Mouse (Mus musculus) right cerebral cortex, postnatal 14 days (tissue): ENCODE results near the gene Sypl2.

Source experiments
- DNase-seq: peaks from one replicate; pipeline ENCODE4 v3.0.0; 2022

The Sypl2 gene

GRCm38 (mm10) chr3:108204470-108204869, 22.0 kb downstream of the Sypl2 start:
- no peak for DNase-seq

- peak; percentile 82 for DNase-seq
These were observed 22.7 kb downstream of the Sypl2 start for GRCm38 (mm10) chr3:108203621-108204325.

GRCm38 (mm10) chr3:108203212-108203611, 23.2 kb downstream of the Sypl2 start:
- DNase-seq = no peak

GRCm38 (mm10) chr3:108202506-108202905, 23.9 kb downstream of the Sypl2 start:
- no peak for DNase-seq

- peak; percentile 86 for DNase-seq
These were observed 25.8 kb downstream of the Sypl2 start, which contains the start of gene Cyb561d1 for GRCm38 (mm10) chr3:108200329-108201323. Cyb561d1 (minus strand) TSS chr3:108201212.

GRCm38 (mm10) chr3:108199231-108199630, 27.2 kb downstream of the Sypl2 start:
- DNase-seq = no peak

GRCm38 (mm10) chr3:108197066-108197497, 29.4 kb downstream of the Sypl2 start:
- DNase-seq = peak; percentile 80

- DNase-seq = no peak
These were observed 30.4 kb downstream of the Sypl2 start for GRCm38 (mm10) chr3:108195941-108196590.

- DNase-seq = no peak
These were observed 31.2 kb downstream of the Sypl2 start for GRCm38 (mm10) chr3:108195287-108195686.

GRCm38 (mm10) chr3:108193686-108194085, 32.8 kb downstream of the Sypl2 start:
- DNase-seq = no peak

GRCm38 (mm10) chr3:108189897-108190296, 36.6 kb downstream of the Sypl2 start:
- DNase-seq = no peak

GRCm38 (mm10) chr3:108188716-108189490, 37.5 kb downstream of the Sypl2 start:
- no peak for DNase-seq

- DNase-seq = no peak
These were observed 39.2 kb downstream of the Sypl2 start for GRCm38 (mm10) chr3:108187111-108187795.

GRCm38 (mm10) chr3:108186098-108187047, 40.1 kb downstream of the Sypl2 start, which contains the start of gene Amigo1:
Amigo1 (plus strand) TSS chr3:108186335.
- DNase-seq = no peak

- DNase-seq = no peak
These were observed 40.9 kb downstream of the Sypl2 start for GRCm38 (mm10) chr3:108185460-108186097.

- DNase-seq = no peak
These were observed 41.7 kb downstream of the Sypl2 start for GRCm38 (mm10) chr3:108184742-108185141.

GRCm38 (mm10) chr3:108180514-108180913, 45.9 kb downstream of the Sypl2 start:
- no peak for DNase-seq

- no peak for DNase-seq
These were observed 47.4 kb downstream of the Sypl2 start for GRCm38 (mm10) chr3:108178756-108179715.
